Comparison of ENCODE assay signal across 11 mouse cellular contexts in the genomic region with DNA sequence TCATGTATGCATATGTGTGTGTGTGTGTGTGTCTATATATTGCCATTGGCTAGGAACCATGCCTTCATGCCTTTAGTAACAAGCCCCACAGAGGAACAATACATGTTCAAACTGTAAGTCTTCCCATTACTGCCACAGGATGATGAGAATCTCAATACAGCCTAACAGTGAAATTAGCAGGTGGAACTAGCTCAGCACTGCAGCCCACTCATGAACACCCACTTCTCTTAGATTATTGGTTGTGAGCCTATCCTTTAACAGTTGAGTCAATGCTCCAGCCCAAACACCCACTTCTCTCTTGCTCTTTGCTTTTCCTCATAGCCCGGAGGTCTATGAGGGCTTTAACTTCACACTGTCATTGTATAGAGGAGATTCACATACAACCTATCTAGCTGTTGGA.
"Had no signal": no experiment of that assay in that cellular context is flagged by ENCODE, and none has a peak within 500 bp of the region (broad histone marks: within the 10 kb centered on the region; RNA-seq: fewer than 3 reads in every experiment).

No protein-coding gene starts in this region.

- DNase-seq: lung, adult 18-20 months; lung, embryonic 14.5 days; lung, postnatal 10 days; lung, postnatal 4 days; midbrain, embryonic 14.5 days; retina, postnatal 1 day; right cerebral cortex, postnatal 14 days; spleen, adult 18-20 months; thymus, adult 18-20 months; thymus, postnatal 14 days; thymus, postnatal 36 days had no signal
